ENCODE assay signal across 20 mouse cellular contexts in the genomic region with DNA sequence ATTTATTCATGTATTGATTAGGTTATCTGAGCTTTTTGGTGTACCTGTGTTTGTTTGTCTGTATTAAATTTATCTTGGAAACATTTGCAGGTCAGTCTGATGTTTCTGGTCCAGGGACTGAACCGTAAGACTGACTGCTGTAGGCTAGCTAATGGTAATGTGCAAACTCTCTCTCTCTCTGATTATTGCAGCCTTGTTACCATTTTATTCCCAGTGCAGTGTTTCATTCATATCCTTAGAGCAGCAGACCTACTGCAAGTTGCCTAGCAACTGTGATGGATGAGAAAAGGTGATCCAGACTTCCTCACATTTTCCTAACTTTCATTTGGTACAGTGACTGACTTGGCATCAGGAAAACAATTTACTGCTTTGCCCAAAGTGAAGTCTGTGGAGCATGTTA. TPM values are rescaled to one million over a fixed set of nuclear protein-coding genes. Genes with fewer than 3 reads are reported as not detected.
DNase-seq lines count a peak whose midpoint lies in the region; ATAC-seq lines count a peak whose summit lies in the region.
"Had no signal": no experiment of that assay in that cellular context is flagged by ENCODE, and none has a peak within 500 bp of the region (broad histone marks: within the 10 kb centered on the region; RNA-seq: fewer than 3 reads in every experiment).

No protein-coding gene starts in this region.

- no peak for ATAC-seq in hindbrain, embryonic 14.5 days (ENCODE audit: low FRiP score)
- ATAC-seq in hindbrain, embryonic 12.5 days (ENCODE audit: low FRiP score), result no peak
- ATAC-seq in midbrain, embryonic 15.5 days (replicated peaks), result peak; percentile 82
- ATAC-seq in midbrain, embryonic 11.5 days (ENCODE audit: low FRiP score), result no peak
- ATAC-seq: activated CD4-positive, CD25-positive, alpha-beta regulatory T cell, adult 4 months; forebrain, embryonic 16.5 days; intestine, embryonic 15.5 days; Patski had no signal

- no peaks in the 10 kb centered on the region for H3K4me1 ChIP-seq in hindbrain, embryonic 14.5 days (replicated peaks; ENCODE audit: control insufficient read depth, insufficient read depth, low read length)
- no peaks in the 10 kb centered on the region for H3K4me1 ChIP-seq in hindbrain, embryonic 12.5 days
- 0 out of 2 replicates have a peak, but pooled peaks cover 4% of the 10 kb centered on the region for H3K4me1 ChIP-seq in midbrain, embryonic 15.5 days
- no peaks in the 10 kb centered on the region for H3K4me1 ChIP-seq in midbrain, embryonic 11.5 days (ENCODE audit: control insufficient read depth, insufficient read depth, low read length)
- H3K4me1 ChIP-seq: forebrain, embryonic 12.5 days; heart, embryonic 13.5 days; intestine, embryonic 15.5 days had no signal

- H3K9me3 ChIP-seq in hindbrain, embryonic 14.5 days (ENCODE audit: control insufficient read depth, low read length), result no peaks in the 10 kb centered on the region
- no peaks in the 10 kb centered on the region for H3K9me3 ChIP-seq in hindbrain, embryonic 12.5 days (replicated peaks)
- H3K9me3 ChIP-seq in midbrain, embryonic 15.5 days, result no peaks in the 10 kb centered on the region
- H3K9me3 ChIP-seq in midbrain, embryonic 11.5 days (ENCODE audit: control insufficient read depth, low read length), result no peaks in the 10 kb centered on the region
- H3K9me3 ChIP-seq: embryonic facial prominence, embryonic 12.5 days; forebrain, embryonic 12.5 days; heart, embryonic 13.5 days; intestine, embryonic 15.5 days had no signal

- H3K27ac ChIP-seq in hindbrain, embryonic 14.5 days, result no peak overlapping the region
- no peak overlapping the region for H3K27ac ChIP-seq in hindbrain, embryonic 12.5 days
- no peak overlapping the region for H3K27ac ChIP-seq in midbrain, embryonic 15.5 days
- H3K27ac ChIP-seq in midbrain, embryonic 11.5 days (ENCODE audit: low read depth, low read length), result no peak overlapping the region
- H3K27ac ChIP-seq: embryonic facial prominence, embryonic 12.5 days; forebrain, embryonic 12.5 days; gastrocnemius, adult 2 months; heart, embryonic 13.5 days; intestine, embryonic 15.5 days had no signal

- H3K36me3 ChIP-seq in hindbrain, embryonic 14.5 days (replicated peaks; ENCODE audit: control insufficient read depth, insufficient read depth), result no peaks in the 10 kb centered on the region
- no peaks in the 10 kb centered on the region for H3K36me3 ChIP-seq in hindbrain, embryonic 12.5 days
- H3K36me3 ChIP-seq in midbrain, embryonic 15.5 days (replicated peaks), result no peaks in the 10 kb centered on the region
- no peaks in the 10 kb centered on the region for H3K36me3 ChIP-seq in midbrain, embryonic 11.5 days (ENCODE audit: control insufficient read depth, insufficient read depth, low read length)
- H3K36me3 ChIP-seq: embryonic facial prominence, embryonic 12.5 days; forebrain, embryonic 12.5 days; heart, embryonic 13.5 days; intestine, embryonic 15.5 days had no signal

- no peak overlapping the region for H3K4me2 ChIP-seq in hindbrain, embryonic 14.5 days (replicated peaks)
- H3K4me2 ChIP-seq in hindbrain, embryonic 12.5 days (replicated peaks), result no peak overlapping the region
- no peak overlapping the region for H3K4me2 ChIP-seq in midbrain, embryonic 15.5 days
- H3K4me2 ChIP-seq in midbrain, embryonic 11.5 days, result no peak overlapping the region
- H3K4me2 ChIP-seq: embryonic facial prominence, embryonic 12.5 days; forebrain, embryonic 12.5 days; heart, embryonic 13.5 days; intestine, embryonic 15.5 days had no signal

- DNase-seq in hindbrain, embryonic 14.5 days (ENCODE audit: low spot score), result peak; percentile 29
- DNase-seq in midbrain, embryonic 11.5 days (ENCODE audit: low spot score, missing footprints), result no peak
- DNase-seq in brain, embryonic 18.5 days (ENCODE audit: low read depth, low spot score), result peak; percentile 14
- DNase-seq in urinary bladder, postnatal 25 days (ENCODE audit: low spot score), result no peak
- DNase-seq: adrenal gland, postnatal 14 days; cerebellum, adult 11 months; cerebellum, adult 8-10 months; cerebellum, postnatal 25 days; gastrocnemius, adult 2 months; gastrocnemius, postnatal 25 days; heart, postnatal 4 days had no signal

- WGBS in hindbrain, embryonic 14.5 days, result 66% methylated on average over 1 of the region's 1 CpGs
- 79% methylated on average over 1 of the region's 1 CpGs for WGBS in hindbrain, embryonic 12.5 days
- WGBS in midbrain, embryonic 15.5 days, result 67% methylated on average over 1 of the region's 1 CpGs
- 84% methylated on average over 1 of the region's 1 CpGs for WGBS in midbrain, embryonic 11.5 days

- no peak overlapping the region for H3K4me3 ChIP-seq in hindbrain, embryonic 14.5 days (replicated peaks; ENCODE audit: low read length)
- H3K4me3 ChIP-seq in hindbrain, embryonic 12.5 days, result no peak overlapping the region
- no peak overlapping the region for H3K4me3 ChIP-seq in midbrain, embryonic 15.5 days
- H3K4me3 ChIP-seq in midbrain, embryonic 11.5 days (ENCODE audit: low read depth, low read length), result no peak overlapping the region
- H3K4me3 ChIP-seq: embryonic facial prominence, embryonic 12.5 days; forebrain, embryonic 12.5 days; gastrocnemius, adult 2 months; heart, embryonic 13.5 days; intestine, embryonic 15.5 days had no signal

- no peaks in the 10 kb centered on the region for H3K27me3 ChIP-seq in hindbrain, embryonic 14.5 days (ENCODE audit: control insufficient read depth, insufficient read depth, low read length)
- no peaks in the 10 kb centered on the region for H3K27me3 ChIP-seq in hindbrain, embryonic 12.5 days
- H3K27me3 ChIP-seq in midbrain, embryonic 15.5 days (replicated peaks), result no peaks in the 10 kb centered on the region
- no peaks in the 10 kb centered on the region for H3K27me3 ChIP-seq in midbrain, embryonic 11.5 days (ENCODE audit: control insufficient read depth, insufficient read depth, low read length)
- H3K27me3 ChIP-seq: embryonic facial prominence, embryonic 12.5 days; forebrain, embryonic 12.5 days; heart, embryonic 13.5 days; intestine, embryonic 15.5 days; Patski had no signal

- no peak overlapping the region for H3K9ac ChIP-seq in hindbrain, embryonic 14.5 days
- no peak overlapping the region for H3K9ac ChIP-seq in hindbrain, embryonic 12.5 days
- H3K9ac ChIP-seq in midbrain, embryonic 15.5 days, result no peak overlapping the region
- no peak overlapping the region for H3K9ac ChIP-seq in midbrain, embryonic 11.5 days (ENCODE audit: low read length)
- H3K9ac ChIP-seq: embryonic facial prominence, embryonic 12.5 days; forebrain, embryonic 12.5 days; heart, embryonic 13.5 days; intestine, embryonic 15.5 days had no signal

RNA-seq across cellular contexts. Expression of a gene that starts 43.8 kb away (rescaled TPM):
- 4.4 and 5.2 TPM in 2 replicates for polyA plus RNA-seq in hindbrain, embryonic 14.5 days (2014; fragmentation: Nextera tagmentation; extraction: Ambion mirVana)
- 7.5 and 8.0 TPM in 2 replicates for polyA plus RNA-seq in hindbrain, embryonic 12.5 days (2016; fragmentation: Nextera tagmentation; extraction: Ambion mirVana)
- polyA plus RNA-seq in midbrain, embryonic 15.5 days (2015; fragmentation: Nextera tagmentation; extraction: Ambion mirVana), result 4.9 and 5.2 TPM in 2 replicates
- polyA plus RNA-seq in midbrain, embryonic 11.5 days (2014; fragmentation: Nextera tagmentation; extraction: Ambion mirVana), result 9.0 and 10.4 TPM in 2 replicates

Comparison
In these comparisons a context has a peak if more than half of its experiments do, and no peak if none do; other contexts are left out.
1. DNase-seq: peak in hindbrain, embryonic 14.5 days (single experiment) and brain, embryonic 18.5 days (single experiment); none in midbrain, embryonic 11.5 days (single experiment) and urinary bladder, postnatal 25 days (single experiment).